Mouse (Mus musculus) R1 (cell line): Measurements from ENCODE around the gene Cbx6.

Experiments
- DNase-seq: peaks from one replicate; pipeline ENCODE4 v3.0.0-alpha.2; 2018; ENCODE audit warnings: low read depth, low spot score

Gene Cbx6

GRCm38 (mm10) chr15:79803533-79804351 lies 30.7 kb downstream of the Cbx6 start:
- peak; percentile 37 for DNase-seq

- DNase-seq: no peak
Observed at GRCm38 (mm10) chr15:79802304-79802703, 32.2 kb downstream of the Cbx6 start.

- no peak for DNase-seq
Observed at GRCm38 (mm10) chr15:79801646-79802045, 32.8 kb downstream of the Cbx6 start.

GRCm38 (mm10) chr15:79800701-79801100 lies 33.8 kb downstream of the Cbx6 start:
- peak; percentile 55 for DNase-seq

GRCm38 (mm10) chr15:79798591-79798990 lies 35.9 kb downstream of the Cbx6 start:
- no peak for DNase-seq

- DNase-seq: no peak
Observed at GRCm38 (mm10) chr15:79797680-79798079, 36.8 kb downstream of the Cbx6 start.

GRCm38 (mm10) chr15:79797096-79797495 lies 37.4 kb downstream of the Cbx6 start:
- no peak for DNase-seq

GRCm38 (mm10) chr15:79796256-79796655 lies 38.2 kb downstream of the Cbx6 start:
- no peak for DNase-seq

- DNase-seq: no peak
Observed at GRCm38 (mm10) chr15:79794173-79794572, 40.3 kb downstream of the Cbx6 start.

GRCm38 (mm10) chr15:79793076-79793475 lies 41.4 kb downstream of the Cbx6 start:
- no peak for DNase-seq

GRCm38 (mm10) chr15:79792455-79792854 lies 42.0 kb downstream of the Cbx6 start:
- DNase-seq: peak; percentile 96

GRCm38 (mm10) chr15:79791502-79791901 lies 43.0 kb downstream of the Cbx6 start:
- peak; percentile 76 for DNase-seq

- no peak for DNase-seq
Observed at GRCm38 (mm10) chr15:79790905-79791304, 43.6 kb downstream of the Cbx6 start.

- no peak for DNase-seq
Observed at GRCm38 (mm10) chr15:79790111-79790510, 44.4 kb downstream of the Cbx6 start.

GRCm38 (mm10) chr15:79787815-79788214 lies 46.7 kb downstream of the Cbx6 start:
- no peak for DNase-seq

- DNase-seq: no peak
Observed at GRCm38 (mm10) chr15:79785056-79785455, 49.4 kb downstream of the Cbx6 start.

- no peak for DNase-seq
Observed at GRCm38 (mm10) chr15:79777749-79778148, 56.7 kb downstream of the Cbx6 start, which contains the start of gene Dnal4. Gene Dnal4, minus strand, starts transcription at chr15:79777849.

- no peak for DNase-seq
Observed at GRCm38 (mm10) chr15:79775662-79776061, 58.8 kb downstream of the Cbx6 start.

- DNase-seq: peak; percentile 99
Observed at GRCm38 (mm10) chr15:79774117-79775027, 60.1 kb downstream of the Cbx6 start.
